Mouse (Mus musculus) G1E-ER4 (cell line): Measurements from ENCODE around the gene Ncoa3. TPM values are rescaled to one million over a fixed set of nuclear protein-coding genes. Genes with fewer than 3 reads are reported as not detected.

ENCODE experiments used
- GATA1 ChIP-seq: IDR thresholded peaks from one replicate; pipeline ENCODE4 v1.8.0; 2012; ENCODE audit warnings: low read length, inconsistent platforms
- polyA plus RNA-seq: library from polyadenylated mRNA; stranded (reverse); fragments of >175 nt; gene quantifications from 2 replicates; pipeline ENCODE4 v1.2.3, GENCODE M21; 2012

Gene Ncoa3
- polyA plus RNA-seq, 1 experiment = 20.4 TPM

DNA sequence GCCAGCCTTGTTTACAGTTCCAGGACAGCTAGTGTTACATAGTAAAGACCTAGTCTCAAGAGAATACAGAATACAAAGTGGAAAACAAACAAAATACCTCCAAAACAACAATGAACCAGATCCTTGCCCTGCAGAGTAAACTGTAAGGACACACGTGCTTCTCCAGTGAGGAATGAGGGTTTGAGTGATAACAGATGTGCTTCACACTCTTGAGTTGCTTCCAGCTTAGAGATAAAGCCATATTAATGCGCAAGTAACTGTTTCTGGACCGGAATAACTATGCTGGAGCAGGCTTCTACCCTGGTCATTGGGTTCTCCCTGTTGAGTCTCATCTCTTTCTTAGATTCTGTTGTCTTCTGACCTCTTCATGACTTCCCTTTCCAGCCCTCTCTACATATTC lies 19.0 kb downstream of the Ncoa3 start:
- TF ChIP-seq GATA1 = no peak

- TF ChIP-seq GATA1 = peak; percentile 92
Measured at GRCm38 (mm10) chr2:166012145-166012544, 19.7 kb downstream of the Ncoa3 start.

- TF ChIP-seq GATA1 = no peak
Measured at GRCm38 (mm10) chr2:166018769-166019168, 26.3 kb downstream of the Ncoa3 start.

GRCm38 (mm10) chr2:166020026-166020425 lies 27.6 kb downstream of the Ncoa3 start:
- TF ChIP-seq GATA1 = no peak

- no peak for TF ChIP-seq GATA1
Measured at GRCm38 (mm10) chr2:166021073-166021610, 28.7 kb downstream of the Ncoa3 start.

GRCm38 (mm10) chr2:166021642-166022041 lies 29.2 kb downstream of the Ncoa3 start:
- no peak for TF ChIP-seq GATA1

DNA sequence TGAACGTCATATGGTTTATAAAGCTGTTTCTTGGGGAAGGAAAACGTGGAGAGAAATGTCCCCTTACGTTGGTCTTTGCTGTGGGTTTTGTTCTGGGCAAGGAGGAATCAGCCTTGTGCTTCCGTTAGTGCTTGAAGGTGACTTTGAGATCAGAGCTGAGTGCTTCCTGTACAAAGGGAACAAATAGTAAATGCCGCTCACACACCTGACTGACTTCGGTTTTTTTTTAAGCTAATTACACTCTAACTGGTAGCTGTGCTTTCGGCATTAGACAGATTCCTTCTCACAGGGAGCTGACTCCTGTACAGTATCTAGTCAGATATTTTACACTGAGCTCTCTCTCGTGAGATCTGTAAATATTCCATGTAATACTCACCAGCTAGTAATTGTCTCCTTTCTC lies 29.9 kb downstream of the Ncoa3 start:
- no peak for TF ChIP-seq GATA1

GRCm38 (mm10) chr2:166024079-166024478 lies 31.6 kb downstream of the Ncoa3 start:
- no peak for TF ChIP-seq GATA1

- TF ChIP-seq GATA1 = no peak
Measured at GRCm38 (mm10) chr2:166024621-166025020, 32.2 kb downstream of the Ncoa3 start.

DNA sequence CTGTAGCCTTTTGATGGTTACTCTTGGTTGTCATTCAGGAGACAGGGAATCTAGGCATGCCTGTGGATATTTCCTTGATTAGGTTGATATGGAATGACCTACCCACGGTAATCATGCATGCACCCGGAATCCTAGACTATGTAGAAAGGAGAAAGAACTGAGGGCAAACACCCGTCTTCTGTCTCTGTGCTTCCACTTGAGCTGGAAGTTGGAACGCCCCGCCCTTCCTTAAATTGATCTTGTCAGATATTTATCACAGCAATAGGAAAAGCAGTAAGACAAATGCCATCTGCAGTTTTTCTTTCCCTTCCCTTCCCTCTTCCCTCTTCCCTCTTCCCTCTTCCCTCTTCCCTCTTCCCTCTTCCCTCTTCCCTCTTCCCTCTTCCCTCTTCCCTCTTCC lies 33.5 kb downstream of the Ncoa3 start:
- no peak for TF ChIP-seq GATA1

GRCm38 (mm10) chr2:166027834-166028233 lies 35.4 kb downstream of the Ncoa3 start:
- no peak for TF ChIP-seq GATA1

DNA sequence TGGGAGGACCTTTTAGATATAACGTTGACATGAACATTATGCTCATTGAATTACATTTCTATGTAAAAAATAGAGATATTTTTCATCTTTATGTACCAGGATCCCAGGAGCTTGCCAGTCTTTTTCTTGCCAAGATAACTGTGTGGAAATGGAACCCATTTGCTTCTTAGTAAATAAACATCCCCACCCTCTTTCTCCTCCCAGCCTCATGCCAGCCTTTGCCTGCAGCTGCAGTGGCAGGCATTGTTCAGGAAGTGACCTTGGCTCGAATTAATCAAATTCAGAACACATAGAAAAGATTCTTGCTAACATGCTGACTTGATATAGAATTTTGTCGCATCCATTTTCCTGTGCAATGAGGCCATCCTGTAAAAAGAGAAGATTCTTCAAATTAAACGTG lies 36.8 kb downstream of the Ncoa3 start:
- no peak for TF ChIP-seq GATA1

GRCm38 (mm10) chr2:166030256-166030995 lies 38.0 kb downstream of the Ncoa3 start:
- TF ChIP-seq GATA1 = no peak

DNA sequence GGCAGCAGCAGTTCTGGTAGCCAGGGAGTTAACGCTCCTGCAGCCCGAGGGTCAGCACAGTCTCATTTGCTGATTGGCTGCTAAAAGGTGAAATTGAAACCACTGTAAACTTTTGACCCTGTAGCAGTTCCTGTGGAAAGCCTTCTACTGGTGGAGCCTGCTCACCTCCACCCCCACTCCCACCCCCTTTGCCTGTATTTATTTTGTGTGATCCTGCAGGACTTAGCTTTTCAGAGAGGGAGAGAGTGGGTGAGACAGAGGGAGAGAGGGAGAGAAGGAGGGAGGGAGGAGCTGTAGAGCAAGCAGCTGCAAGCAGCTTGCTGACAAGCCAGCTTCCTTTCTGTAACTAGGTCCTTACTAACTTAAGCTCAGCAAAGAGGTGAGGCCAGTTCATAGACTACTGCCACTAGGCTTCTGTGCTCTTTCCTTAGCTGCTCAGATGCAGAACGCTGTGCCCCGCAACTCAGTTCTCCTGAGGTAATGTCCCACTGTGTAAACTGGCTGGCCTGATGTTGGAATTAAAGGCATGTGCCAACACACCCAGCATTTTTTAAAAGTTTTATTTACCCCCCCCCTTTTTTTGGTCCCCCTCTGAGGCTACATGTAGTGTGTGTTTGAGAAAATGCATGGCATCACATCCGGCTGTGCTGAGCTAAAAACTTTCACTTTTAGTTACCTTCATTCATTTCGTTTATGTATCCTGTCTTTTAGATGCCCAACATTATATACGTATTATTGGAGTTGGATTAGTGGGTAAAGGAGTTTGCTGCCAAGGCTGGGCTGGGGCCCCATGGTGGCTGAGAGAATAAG lies 38.9 kb downstream of the Ncoa3 start:
- TF ChIP-seq GATA1 = no peak

DNA sequence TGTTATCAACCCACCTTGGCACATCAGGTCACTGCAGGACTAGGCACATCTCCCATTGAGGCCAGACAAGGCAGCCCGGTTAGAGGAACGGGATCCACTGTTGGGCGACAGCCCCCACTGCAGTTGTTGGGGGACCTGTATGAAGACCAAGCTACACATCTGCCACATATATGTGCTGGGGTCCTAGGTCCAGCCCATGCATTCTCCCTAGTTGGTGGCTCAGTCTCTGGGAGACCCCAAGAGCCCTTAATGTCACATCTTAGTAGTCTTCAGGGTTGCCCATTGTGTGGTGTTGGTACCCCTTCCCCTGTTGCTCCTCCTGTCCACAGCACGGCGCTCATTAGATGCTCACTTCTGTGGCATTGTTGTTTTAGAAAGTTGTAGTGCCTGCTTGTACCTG lies 40.2 kb downstream of the Ncoa3 start:
- no peak for TF ChIP-seq GATA1

DNA sequence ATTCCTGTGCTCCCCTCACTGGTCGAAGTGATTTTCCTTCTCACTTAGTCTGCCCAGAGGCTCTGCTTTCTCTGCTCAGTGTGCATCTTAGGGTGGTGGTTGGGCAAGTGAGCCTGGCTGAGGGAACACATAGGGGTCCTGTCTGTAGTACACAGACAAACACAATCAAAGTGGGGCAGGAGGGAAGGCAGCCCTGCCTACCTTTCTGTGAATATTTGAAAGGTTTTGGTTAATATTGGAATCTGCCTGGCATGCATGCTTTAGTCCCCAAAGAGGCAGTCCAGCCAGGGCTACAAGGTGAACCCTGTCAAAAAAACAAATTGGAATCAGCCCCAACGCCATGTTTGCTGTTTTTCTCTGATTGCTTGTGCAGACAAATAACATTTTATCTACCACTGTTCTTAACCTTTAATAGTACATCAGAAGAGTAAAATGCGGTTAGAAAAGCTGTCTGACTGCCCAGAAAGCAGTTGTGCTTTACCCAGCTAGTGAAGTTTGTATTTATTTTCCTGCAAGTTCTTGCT lies 42.6 kb downstream of the Ncoa3 start:
- no peak for TF ChIP-seq GATA1
